Mouse (Mus musculus): ENCODE data around the gene Sema7a. TPM values are rescaled to one million over a fixed set of nuclear protein-coding genes. Genes with fewer than 3 reads are reported as not detected.

Gene Sema7a
- polyA plus RNA-seq, 1 experiment, result 1.7 TPM

DNA sequence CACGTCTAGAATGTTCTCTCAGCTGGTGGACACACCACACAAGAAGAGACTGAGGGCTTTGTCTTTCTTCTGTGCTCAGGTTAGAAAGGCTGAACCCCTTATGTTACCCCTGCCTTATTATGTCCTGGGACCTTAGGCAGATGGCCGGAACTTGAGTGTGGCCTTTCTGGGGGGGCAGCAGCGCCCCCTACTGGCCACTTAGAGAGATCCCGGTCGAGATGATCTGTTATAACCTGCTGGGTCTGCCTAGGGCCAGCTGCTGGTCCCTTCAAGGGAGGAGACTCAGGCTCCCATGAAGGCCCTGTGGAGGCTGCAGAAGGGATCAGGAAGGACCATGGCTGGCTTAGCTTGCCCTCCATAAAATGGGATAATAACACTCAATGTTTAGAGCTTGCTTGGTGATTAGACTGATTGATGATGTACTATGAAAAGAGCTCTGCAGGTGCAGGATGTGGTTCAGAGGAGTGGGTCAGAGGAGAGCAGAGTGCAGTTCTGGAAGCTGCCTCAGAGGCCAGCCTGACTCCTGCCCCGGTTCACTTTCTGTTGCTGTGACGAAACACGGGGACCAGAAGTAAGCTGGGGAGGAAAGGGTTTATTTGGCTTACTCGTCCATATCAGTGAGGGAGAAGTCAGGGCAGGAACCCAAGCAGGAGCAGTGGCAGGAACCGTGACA, 50.7 kb downstream of the Sema7a start:
- no peaks in the 10 kb centered on the region for H3K4me1 ChIP-seq (ENCODE audit: control insufficient read depth, insufficient read depth, low read length)
- no peaks in the 10 kb centered on the region for H3K27me3 ChIP-seq (ENCODE audit: control insufficient read depth, insufficient read depth, low read length, poor library complexity, severe bottlenecking)
- no peaks in the 10 kb centered on the region for H3K9me3 ChIP-seq (replicated peaks; ENCODE audit: control insufficient read depth, insufficient read depth, low read length, poor library complexity, severe bottlenecking)
- H3K9ac ChIP-seq (ENCODE audit: low read depth, poor library complexity, severe bottlenecking), result no peak overlapping the region
- no peaks in the 10 kb centered on the region for H3K36me3 ChIP-seq (ENCODE audit: control insufficient read depth, insufficient read depth, low read length, poor library complexity, severe bottlenecking)
- TF ChIP-seq CTCF (IDR thresholded peaks at IDR 0.05; ENCODE audit: low read depth, low read length) (peak; percentile 73), POLR2A (IDR thresholded peaks at IDR 0.05; ENCODE audit: insufficient read depth, low read length) (no peak), EP300 (IDR thresholded peaks at IDR 0.05; ENCODE audit: insufficient read depth, low read depth, low read length) (no peak)
- H3K4me3 ChIP-seq (ENCODE audit: low read depth, low read length), result no peak overlapping the region
- H3K27ac ChIP-seq (ENCODE audit: insufficient read depth, low read length), result no peak overlapping the region

DNA sequence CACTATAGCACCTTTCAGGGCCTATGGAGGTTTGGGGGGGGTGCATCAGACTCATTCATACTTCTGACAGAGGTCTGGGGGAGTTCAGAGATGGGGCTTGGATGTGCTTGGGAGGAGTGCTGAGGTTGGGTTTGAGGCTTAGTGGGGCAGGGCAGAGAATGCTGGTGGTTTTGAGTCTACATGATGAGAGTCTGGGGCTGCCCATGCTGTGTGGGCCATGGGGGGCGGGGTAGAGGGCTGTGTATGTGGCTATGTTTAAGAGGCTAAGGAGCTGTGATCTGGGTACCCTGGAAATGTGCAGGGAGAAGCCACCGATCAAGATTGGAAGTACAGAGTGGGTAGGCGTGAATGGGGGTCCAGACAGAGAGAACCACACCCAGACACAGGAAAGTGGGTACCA, 52.1 kb downstream of the Sema7a start:
- TF ChIP-seq EP300 (IDR thresholded peaks at IDR 0.05; ENCODE audit: insufficient read depth, low read depth, low read length) (no peak), POLR2A (IDR thresholded peaks at IDR 0.05; ENCODE audit: insufficient read depth, low read length) (no peak), CTCF (IDR thresholded peaks at IDR 0.05; ENCODE audit: low read depth, low read length) (no peak)
- Histone ChIP-seq H3K9ac (ENCODE audit: low read depth, poor library complexity, severe bottlenecking) (no peak overlapping the region), H3K9me3 (replicated peaks; ENCODE audit: control insufficient read depth, insufficient read depth, low read length, poor library complexity, severe bottlenecking) (no peaks in the 10 kb centered on the region), H3K4me3 (ENCODE audit: low read depth, low read length) (no peak overlapping the region), H3K27me3 (ENCODE audit: control insufficient read depth, insufficient read depth, low read length, poor library complexity, severe bottlenecking) (no peaks in the 10 kb centered on the region), H3K36me3 (ENCODE audit: control insufficient read depth, insufficient read depth, low read length, poor library complexity, severe bottlenecking) (no peaks in the 10 kb centered on the region), H3K4me1 (ENCODE audit: control insufficient read depth, insufficient read depth, low read length) (no peaks in the 10 kb centered on the region), H3K27ac (ENCODE audit: insufficient read depth, low read length) (no peak overlapping the region)

DNA sequence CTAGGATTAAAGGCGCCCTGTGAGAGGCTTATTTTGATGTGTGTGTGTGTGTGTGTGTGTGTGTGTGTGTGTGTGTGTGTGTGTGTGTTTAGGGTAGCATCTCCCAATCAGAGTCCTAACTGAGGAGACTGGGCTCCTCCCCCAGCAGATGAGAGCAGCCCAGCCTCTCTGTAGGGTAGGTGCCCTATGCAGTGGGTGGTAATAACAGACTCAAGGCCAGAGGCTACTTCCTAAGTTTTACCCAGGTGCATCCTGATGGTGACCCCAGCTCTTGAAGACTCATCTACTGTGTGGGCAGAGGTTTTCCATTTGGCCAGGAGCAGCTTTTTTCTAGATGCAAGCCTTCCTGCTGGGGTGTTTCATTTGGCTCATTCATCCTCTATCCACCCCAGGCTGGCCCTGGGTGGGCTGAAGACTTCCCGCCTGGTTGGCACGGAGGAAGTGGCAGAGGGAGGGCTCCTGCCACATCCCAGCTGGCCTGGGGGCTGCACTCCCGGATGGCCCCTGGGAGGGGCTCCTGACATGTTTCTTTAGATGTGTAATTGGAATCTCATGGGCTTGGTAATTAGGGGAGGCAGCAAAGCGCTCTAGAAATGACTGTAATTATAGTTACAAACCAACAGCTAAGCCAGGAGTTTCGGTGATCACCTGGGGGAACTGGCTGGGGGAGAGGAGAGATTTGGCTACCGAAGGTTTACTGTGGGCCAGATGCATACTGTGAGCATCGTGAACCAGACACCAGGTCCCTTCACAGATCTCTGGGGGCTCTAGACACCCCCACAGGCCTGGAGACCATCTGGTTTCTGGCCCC, 53.1 kb downstream of the Sema7a start:
- Histone ChIP-seq H3K9ac (ENCODE audit: low read depth, poor library complexity, severe bottlenecking) (no peak overlapping the region), H3K36me3 (ENCODE audit: control insufficient read depth, insufficient read depth, low read length, poor library complexity, severe bottlenecking) (no peaks in the 10 kb centered on the region), H3K9me3 (replicated peaks; ENCODE audit: control insufficient read depth, insufficient read depth, low read length, poor library complexity, severe bottlenecking) (no peaks in the 10 kb centered on the region), H3K4me3 (ENCODE audit: low read depth, low read length) (no peak overlapping the region), H3K27ac (ENCODE audit: insufficient read depth, low read length) (no peak overlapping the region), H3K27me3 (ENCODE audit: control insufficient read depth, insufficient read depth, low read length, poor library complexity, severe bottlenecking) (no peaks in the 10 kb centered on the region), H3K4me1 (ENCODE audit: control insufficient read depth, insufficient read depth, low read length) (no peaks in the 10 kb centered on the region)
- TF ChIP-seq EP300 (IDR thresholded peaks at IDR 0.05; ENCODE audit: insufficient read depth, low read depth, low read length) (no peak), POLR2A (IDR thresholded peaks at IDR 0.05; ENCODE audit: insufficient read depth, low read length) (no peak), CTCF (IDR thresholded peaks at IDR 0.05; ENCODE audit: low read depth, low read length) (no peak)

DNA sequence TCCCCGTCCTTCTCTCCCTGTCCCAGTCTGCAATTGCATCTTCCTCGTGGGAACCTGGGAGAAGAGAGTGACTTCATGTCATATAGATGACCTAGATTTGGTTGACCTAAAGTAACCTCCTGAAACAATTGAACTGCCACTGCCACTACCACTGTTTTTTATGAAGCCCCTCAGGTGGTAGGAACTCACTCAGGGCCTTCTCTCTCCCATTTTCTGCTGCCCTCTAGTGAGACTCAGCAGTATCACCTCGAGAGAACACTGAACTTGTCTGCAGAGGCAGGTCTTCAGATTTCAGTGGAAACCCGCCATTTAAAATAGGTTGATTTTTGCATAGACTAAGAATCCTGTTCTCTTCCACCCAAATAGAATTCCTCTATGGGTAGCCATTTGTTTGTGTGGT, 55.4 kb downstream of the Sema7a start:
- Histone ChIP-seq H3K9me3 (replicated peaks; ENCODE audit: control insufficient read depth, insufficient read depth, low read length, poor library complexity, severe bottlenecking) (no peaks in the 10 kb centered on the region), H3K27me3 (ENCODE audit: control insufficient read depth, insufficient read depth, low read length, poor library complexity, severe bottlenecking) (no peaks in the 10 kb centered on the region), H3K4me1 (ENCODE audit: control insufficient read depth, insufficient read depth, low read length) (no peaks in the 10 kb centered on the region), H3K9ac (ENCODE audit: low read depth, poor library complexity, severe bottlenecking) (no peak overlapping the region), H3K27ac (ENCODE audit: insufficient read depth, low read length) (no peak overlapping the region), H3K4me3 (ENCODE audit: low read depth, low read length) (no peak overlapping the region), H3K36me3 (ENCODE audit: control insufficient read depth, insufficient read depth, low read length, poor library complexity, severe bottlenecking) (no peaks in the 10 kb centered on the region)
- TF ChIP-seq EP300 (IDR thresholded peaks at IDR 0.05; ENCODE audit: insufficient read depth, low read depth, low read length) (no peak), CTCF (IDR thresholded peaks at IDR 0.05; ENCODE audit: low read depth, low read length) (peak; percentile 37)

DNA sequence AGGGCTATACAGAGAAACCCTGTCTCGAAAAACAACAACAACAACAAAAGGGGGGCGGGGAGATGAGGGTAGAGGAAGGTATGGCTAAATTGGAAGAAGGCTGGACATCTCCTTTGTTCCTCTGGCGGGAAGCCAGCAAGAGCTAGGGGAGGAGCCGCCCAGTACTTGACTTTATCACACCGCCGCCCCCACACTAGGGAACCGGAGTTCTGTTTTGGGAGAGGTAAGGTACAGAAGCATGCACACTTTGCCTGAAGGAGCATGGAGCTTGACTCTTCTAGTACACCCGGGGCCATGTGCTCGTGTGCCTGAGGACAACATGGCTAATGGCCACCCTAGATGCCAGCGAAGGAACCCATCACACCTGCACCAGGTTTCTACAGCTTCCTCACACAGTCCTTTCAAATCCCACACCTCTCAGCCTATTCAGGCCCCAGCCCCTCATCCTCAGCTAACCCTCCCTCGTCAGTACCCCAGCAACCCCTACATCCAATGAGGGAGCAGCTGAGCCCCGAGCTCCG, 57.7 kb downstream of the Sema7a start:
- Histone ChIP-seq H3K9me3 (replicated peaks; ENCODE audit: control insufficient read depth, insufficient read depth, low read length, poor library complexity, severe bottlenecking) (no peaks in the 10 kb centered on the region), H3K36me3 (ENCODE audit: control insufficient read depth, insufficient read depth, low read length, poor library complexity, severe bottlenecking) (no peaks in the 10 kb centered on the region)

More for the DNA sequence above, 57.7 kb downstream of the Sema7a start:
- peak overlapping the region; percentile 61 for H3K4me3 ChIP-seq (ENCODE audit: low read depth, low read length)
- no peaks in the 10 kb centered on the region for H3K27me3 ChIP-seq (ENCODE audit: control insufficient read depth, insufficient read depth, low read length, poor library complexity, severe bottlenecking)
- no peak for TF ChIP-seq POLR2A (IDR thresholded peaks at IDR 0.05; ENCODE audit: insufficient read depth, low read length)
- TF ChIP-seq EP300 (IDR thresholded peaks at IDR 0.05; ENCODE audit: insufficient read depth, low read depth, low read length), result no peak
- no peak for TF ChIP-seq CTCF (IDR thresholded peaks at IDR 0.05; ENCODE audit: low read depth, low read length)
- H3K4me1 ChIP-seq (ENCODE audit: control insufficient read depth, insufficient read depth, low read length), result no peaks in the 10 kb centered on the region
- no peak overlapping the region for H3K27ac ChIP-seq (ENCODE audit: insufficient read depth, low read length)
- 0 out of 2 replicates have a peak overlapping the region, but pooled peaks have one; percentile 3 for H3K9ac ChIP-seq (ENCODE audit: low read depth, poor library complexity, severe bottlenecking)
